Mouse (Mus musculus) megakaryocyte, embryonic 14.5 days (primary cell): Measurements from ENCODE around the gene Gm28635.

Source experiments
- FLI1 ChIP-seq: IDR thresholded peaks from 2 replicates; pipeline ENCODE4 v1.6.1; 2012; ENCODE audit warnings: low read length, inconsistent platforms, mixed read lengths
- GATA1 ChIP-seq: IDR thresholded peaks from 3 replicates; pipeline ENCODE4 v1.6.1; 2012; ENCODE audit warnings: mixed read lengths, low read length, inconsistent platforms, borderline replicate concordance

GRCm38 (mm10) chr2:84624201-84624600 is 53.6 kb downstream of the Gm28635 start:
- no peak for TF ChIP-seq GATA1
- TF ChIP-seq FLI1, result no peak
